Mouse (Mus musculus): ENCODE measurements around the gene Mrap.

- TF ChIP-seq CTCF (IDR thresholded peaks at IDR 0.05; ENCODE audit: control insufficient read depth, insufficient read depth, insufficient replicate concordance, low read depth, low read length) (no peak), POLR2A (IDR thresholded peaks at IDR 0.05; ENCODE audit: control insufficient read depth, low read depth, low read length) (no peak)
These were observed 28.2 kb upstream of the Mrap start for GRCm38 (mm10) chr16:90709711-90710289.

Measured in testis, adult 2 months (tissue).